Mouse (Mus musculus) spleen, adult 18-20 months (tissue): ENCODE measurements around the gene Tmem143.
A peak's percentile ranks its signal among the peaks of the same experiment; 100 is the strongest.
"Not testable (repeated sequence)": the region's sequence is repeated elsewhere in the genome, so short reads cannot be mapped to it uniquely, and the experiment has no call there.

Source experiments
- DNase-seq, 2 experiments: peaks; one replicate each; pipeline ENCODE4 v3.0.0; 2022; ENCODE audit warnings: mixed read lengths in 2 of 2

Tmem143 gene

GRCm38 (mm10) chr7:45896517-45897257 lies at the start of gene Tmem143, which contains the start of gene Syngr4:
Tmem143 (plus strand) TSS chr7:45896941.
Syngr4 (minus strand) TSS chr7:45896714.
- peak; percentile 93 to 97 for DNase-seq

GRCm38 (mm10) chr7:45848447-45849027 lies 48.2 kb upstream of the Tmem143 start:
- no peak for DNase-seq

GRCm38 (mm10) chr7:45850661-45851060 lies 46.1 kb upstream of the Tmem143 start:
- DNase-seq: no peak

GRCm38 (mm10) chr7:45853089-45853488 lies 43.7 kb upstream of the Tmem143 start:
- no peak for DNase-seq

DNA sequence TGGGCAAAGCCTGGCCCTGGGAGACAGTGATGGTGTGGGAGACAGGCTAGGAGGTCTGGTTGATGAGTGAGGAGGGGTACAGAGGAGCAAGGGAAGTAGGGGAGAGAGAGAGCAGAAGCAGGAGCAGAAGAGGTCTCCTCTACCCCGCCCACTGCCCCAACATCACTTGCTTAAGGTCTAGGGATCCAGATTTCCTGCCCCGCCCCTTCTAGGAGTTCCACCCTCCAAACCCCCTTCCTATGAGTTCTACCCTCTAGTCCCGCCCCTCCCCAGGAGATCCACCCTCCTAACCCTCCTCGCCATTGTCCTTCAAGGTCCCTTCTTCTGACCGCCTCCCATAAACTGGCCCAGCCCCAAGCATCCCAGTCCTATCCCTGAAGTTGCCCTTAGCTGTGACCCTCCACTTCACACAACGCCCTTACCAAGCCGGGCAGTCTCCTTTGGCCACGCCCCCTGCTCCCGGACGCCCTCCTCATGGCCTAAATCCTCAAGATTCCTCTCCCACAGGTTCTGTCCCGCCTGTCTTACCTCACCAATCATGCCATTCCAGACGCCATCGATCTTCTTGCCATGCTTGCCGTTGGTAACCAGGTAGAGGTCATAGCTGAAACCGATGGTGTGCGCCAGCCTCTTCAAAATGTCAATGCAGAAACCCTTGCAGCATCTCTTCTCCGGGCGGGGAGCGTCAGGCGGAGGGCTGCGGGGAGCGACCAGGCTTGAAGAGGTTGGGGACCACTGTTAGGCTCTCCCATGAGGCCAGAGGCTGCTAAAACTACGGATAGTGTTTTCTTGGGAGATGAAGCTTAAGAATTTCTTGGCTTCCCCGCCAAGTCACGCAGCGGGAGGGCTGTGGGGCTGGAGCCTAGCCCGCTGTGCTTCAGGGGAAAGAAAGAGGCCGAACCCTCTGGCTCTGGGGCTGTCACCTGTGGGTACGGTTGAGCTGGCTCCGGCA lies 39.5 kb upstream of the Tmem143 start:
- no peak for DNase-seq

- no peak for DNase-seq
Observed at GRCm38 (mm10) chr7:45859008-45859407, 37.7 kb upstream of the Tmem143 start.

DNA sequence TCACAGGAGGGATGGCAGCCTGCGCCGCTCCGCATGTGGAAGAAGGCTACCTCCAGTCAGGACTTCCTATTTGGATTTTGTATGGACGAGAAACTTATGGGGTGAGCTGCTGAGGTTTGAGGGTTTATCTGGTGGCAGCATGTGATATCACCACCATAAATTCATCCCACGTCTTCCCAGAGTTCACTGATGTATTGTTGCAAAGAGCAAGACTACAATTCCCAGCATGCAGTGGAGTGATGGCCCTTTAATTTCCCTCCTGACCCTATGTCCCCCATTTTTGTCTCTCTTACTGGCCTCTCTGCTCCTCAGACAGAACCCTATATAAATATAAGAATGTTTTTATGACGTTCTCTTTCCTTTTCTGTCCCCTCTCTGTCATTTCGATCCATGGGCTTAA lies 33.9 kb upstream of the Tmem143 start:
- no peak for DNase-seq

DNA sequence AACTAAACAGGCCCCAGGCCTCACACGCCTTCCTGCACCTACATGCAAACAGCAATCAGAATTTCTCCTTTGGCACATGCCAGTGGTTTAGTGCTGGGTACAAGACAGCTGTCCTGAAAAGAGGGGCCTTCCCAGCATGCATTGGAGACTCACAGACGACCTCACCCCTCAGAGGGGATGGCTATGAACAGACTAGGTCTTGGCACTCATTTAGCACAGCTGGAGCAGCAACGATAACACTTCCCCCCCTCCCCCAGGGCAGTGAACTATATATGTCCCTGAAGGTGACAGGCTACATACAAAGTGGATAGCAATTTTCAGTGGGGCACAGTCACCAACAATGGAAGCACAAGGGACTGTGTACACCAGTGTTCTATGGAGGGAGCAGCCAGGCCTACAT lies 32.3 kb upstream of the Tmem143 start:
- no peak for DNase-seq

- DNase-seq: peak; percentile 88 to 96
Observed at GRCm38 (mm10) chr7:45865925-45866910, 30.5 kb upstream of the Tmem143 start.

DNA sequence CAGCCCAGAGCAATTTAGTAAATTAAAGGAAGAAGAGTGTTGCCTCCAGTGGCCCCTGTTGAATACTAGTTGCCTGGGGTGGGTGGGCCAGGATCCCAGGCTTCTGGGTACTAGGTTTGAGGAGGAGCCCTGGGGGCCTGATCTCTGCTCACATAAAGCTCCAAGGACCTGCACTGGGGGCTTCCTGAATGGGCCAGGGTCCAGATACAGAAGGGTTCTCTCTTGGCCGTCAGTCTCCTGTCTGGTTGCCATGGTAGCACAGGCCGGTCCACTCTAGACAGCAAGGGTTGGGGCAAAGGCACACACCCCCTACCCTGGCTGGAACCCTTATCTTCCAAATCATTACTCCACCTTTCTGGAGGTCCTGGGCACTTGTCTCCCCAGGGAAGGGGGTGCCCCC lies 28.9 kb upstream of the Tmem143 start:
- DNase-seq: no peak

DNA sequence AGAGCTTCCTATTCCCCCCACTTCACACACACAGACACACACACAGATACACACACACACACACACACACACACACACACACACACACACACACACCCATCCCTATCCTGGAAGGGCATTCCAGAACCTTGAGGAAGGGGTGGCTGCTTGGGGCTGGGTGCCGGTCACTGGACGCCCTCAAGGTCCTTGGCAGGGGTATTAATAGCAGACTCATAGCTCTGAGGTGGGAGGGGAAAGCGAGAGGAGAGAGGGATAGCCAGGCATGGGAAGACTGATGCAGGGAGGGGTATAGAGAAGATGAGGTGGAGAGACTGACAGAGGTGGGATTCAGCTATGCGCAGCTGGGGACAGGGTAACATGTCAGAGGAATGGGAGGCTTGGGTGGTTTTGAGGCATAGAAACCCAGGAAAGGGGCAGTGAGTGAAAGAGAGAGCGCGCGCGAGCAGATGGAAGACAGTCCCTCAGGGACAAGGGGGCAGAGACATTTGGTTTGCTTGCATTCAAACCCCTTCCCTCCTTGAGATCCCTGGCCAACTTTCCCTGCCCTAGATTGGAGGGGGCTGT lies 27.6 kb upstream of the Tmem143 start:
- no peak for DNase-seq

GRCm38 (mm10) chr7:45869787-45870186 lies 27.0 kb upstream of the Tmem143 start:
- DNase-seq: peak in 1 of 2 experiments; percentile 34

- DNase-seq: no peak
Observed at GRCm38 (mm10) chr7:45870282-45871058, 26.3 kb upstream of the Tmem143 start.

GRCm38 (mm10) chr7:45872624-45873023 lies 24.1 kb upstream of the Tmem143 start, which contains the start of gene Kdelr1:
Kdelr1 (plus strand) TSS chr7:45872772.
- peak; percentile 79 to 91 for DNase-seq

DNA sequence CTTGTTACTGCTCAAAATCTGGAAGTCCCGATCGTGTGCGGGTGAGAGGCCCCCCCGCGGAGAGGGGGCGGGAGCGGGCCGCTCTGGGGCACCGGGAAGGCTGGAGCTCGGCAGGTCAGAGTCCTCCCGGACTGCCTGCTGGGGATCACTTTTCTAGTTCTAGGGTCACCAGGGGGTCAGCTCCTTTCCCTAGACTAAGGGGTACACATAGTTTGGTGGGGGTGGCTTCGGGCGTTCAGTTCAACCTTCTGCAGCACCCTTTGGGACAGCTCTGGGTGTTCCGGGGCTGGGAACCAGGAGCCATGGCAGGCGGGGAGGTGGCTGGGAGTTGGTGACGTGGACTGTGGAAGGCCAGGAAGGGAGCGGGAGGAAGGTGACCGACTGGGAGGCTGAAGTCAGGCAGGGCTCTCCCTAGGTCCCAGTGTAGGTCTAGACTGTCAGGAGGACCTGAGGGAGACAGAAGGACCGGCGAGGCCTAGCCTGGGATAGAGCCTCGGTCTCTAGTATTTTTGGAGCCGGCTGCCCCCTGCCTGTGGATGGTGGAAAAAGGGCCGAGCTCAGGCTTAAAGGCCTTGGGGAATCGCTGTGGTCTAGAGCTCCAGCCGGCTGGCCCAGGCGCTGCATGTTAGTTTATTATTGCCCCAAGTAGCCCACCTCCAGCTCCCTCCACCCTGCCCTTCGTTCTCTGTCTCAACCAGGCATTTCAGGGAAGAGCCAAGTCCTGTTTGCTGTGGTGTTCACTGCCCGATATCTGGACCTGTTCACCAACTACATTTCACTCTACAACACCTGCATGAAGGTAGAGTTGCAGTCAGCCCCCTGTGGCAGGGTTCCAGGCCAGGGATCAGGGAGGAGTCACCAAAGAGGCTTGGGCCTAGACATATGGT lies 23.4 kb upstream of the Tmem143 start:
- DNase-seq: peak; percentile 35 to 60

- no peak for DNase-seq
Observed at GRCm38 (mm10) chr7:45876895-45877294, 19.8 kb upstream of the Tmem143 start.

- DNase-seq: not testable (repeated sequence)
Observed at GRCm38 (mm10) chr7:45878278-45878677, 18.5 kb upstream of the Tmem143 start, which contains the start of gene Grin2d. Grin2d (minus strand) TSS chr7:45878378.

- DNase-seq: no peak
Observed at GRCm38 (mm10) chr7:45880531-45880930, 16.2 kb upstream of the Tmem143 start.

DNA sequence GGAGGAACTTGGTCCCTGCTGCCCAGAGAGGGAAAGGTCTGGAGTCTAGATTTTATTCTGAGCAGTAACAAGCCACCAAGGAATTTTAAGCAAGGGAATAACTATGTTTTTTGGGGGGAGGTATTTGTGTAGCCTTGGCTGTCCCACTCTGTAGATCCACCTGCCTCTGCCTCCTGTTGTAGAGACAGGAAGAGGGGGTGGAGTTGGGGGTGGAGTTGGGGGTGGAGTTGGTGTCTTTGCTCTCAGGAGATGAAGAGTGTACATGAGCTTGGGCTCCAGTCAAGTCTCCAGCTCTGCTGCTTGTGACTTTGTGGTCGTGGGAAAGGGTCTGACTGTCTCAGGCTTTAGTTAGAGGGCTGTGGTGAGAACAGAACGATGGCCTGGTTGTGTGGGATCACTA lies 15.7 kb upstream of the Tmem143 start:
- no peak for DNase-seq

GRCm38 (mm10) chr7:45887246-45887645 lies 9.5 kb upstream of the Tmem143 start:
- no peak for DNase-seq
